Mouse (Mus musculus) neural tube, embryonic 11.5 days (tissue): ENCODE data around the gene Aoc2. TPM values are rescaled to one million over a fixed set of nuclear protein-coding genes. Genes with fewer than 3 reads are reported as not detected.

Experiments
- ATAC-seq: fragments of 200-750 bp; cut with Nextera tagmentation; 2 replicates; pipeline ENCODE4 v1.8.0; 2017; ENCODE audit warnings: moderate number of reproducible peaks, mild to moderate bottlenecking, moderate TSS enrichment, moderate library complexity; ENCODE audit not compliant: insufficient read depth, low FRiP score, low TSS enrichment
- DNase-seq: peaks from one replicate; pipeline ENCODE4 v3.0.0-alpha.2; 2015; ENCODE audit warnings: low spot score
- H3K27ac ChIP-seq: fragments of 300-500 bp; sonication (generic); 2 replicates; pipeline ENCODE4 v1.5.1; 2014; ENCODE audit warnings: low read depth, mild to moderate bottlenecking, low read length
- H3K27me3 ChIP-seq: fragments of 300-500 bp; sonication (generic); 2 replicates; pipeline ENCODE4 v1.6.1; 2014; ENCODE audit warnings: mild to moderate bottlenecking, low read length, mixed read lengths; ENCODE audit not compliant: control insufficient read depth, insufficient read depth
- H3K36me3 ChIP-seq: fragments of 300-500 bp; sonication (generic); 2 replicates; pipeline ENCODE4 v1.6.1; 2014; ENCODE audit warnings: mild to moderate bottlenecking, low read length, moderate library complexity, mixed read lengths; ENCODE audit not compliant: control insufficient read depth, insufficient read depth
- H3K4me1 ChIP-seq: fragments of 300-500 bp; sonication (generic); 2 replicates; pipeline ENCODE4 v1.6.1; 2014; ENCODE audit warnings: low read length, mixed read lengths; ENCODE audit not compliant: control insufficient read depth, insufficient read depth
- H3K4me2 ChIP-seq: fragments of 300-500 bp; sonication (generic); 2 replicates; pipeline ENCODE4 v1.6.1; 2014; ENCODE audit warnings: low read depth, mild to moderate bottlenecking, moderate library complexity
- H3K4me3 ChIP-seq: fragments of 300-500 bp; sonication (generic); 2 replicates; pipeline ENCODE4 v1.5.1; 2014; ENCODE audit warnings: low read depth, low read length
- H3K9ac ChIP-seq: fragments of 300-500 bp; sonication (generic); 2 replicates; pipeline ENCODE4 v1.6.1; 2014; ENCODE audit warnings: mild to moderate bottlenecking, low read length
- H3K9me3 ChIP-seq: fragments of 300-500 bp; sonication (generic); 2 replicates; pipeline ENCODE4 v1.6.1; 2016; ENCODE audit warnings: low read length; ENCODE audit not compliant: control insufficient read depth
- WGBS: fragments of 180-500 bp; shearing (Covaris S2); extraction: QIAGEN DNeasy Blood & Tissue Kit; methylation state at CpG from one replicate; pipeline ENCODE4 v1.1.7; 2014; 5-methylcytosine and 5-hydroxymethylcytosine counted together
- polyA plus RNA-seq: library from polyadenylated mRNA; unstranded; fragments of >200 nt; fragmentation: Nextera tagmentation; extraction: Ambion mirVana; gene quantifications from 2 replicates; pipeline ENCODE4 v1.2.1, GENCODE M21; 2014

Gene Aoc2
- polyA plus RNA-seq = 1.4 and 1.8 TPM in 2 replicates

DNA sequence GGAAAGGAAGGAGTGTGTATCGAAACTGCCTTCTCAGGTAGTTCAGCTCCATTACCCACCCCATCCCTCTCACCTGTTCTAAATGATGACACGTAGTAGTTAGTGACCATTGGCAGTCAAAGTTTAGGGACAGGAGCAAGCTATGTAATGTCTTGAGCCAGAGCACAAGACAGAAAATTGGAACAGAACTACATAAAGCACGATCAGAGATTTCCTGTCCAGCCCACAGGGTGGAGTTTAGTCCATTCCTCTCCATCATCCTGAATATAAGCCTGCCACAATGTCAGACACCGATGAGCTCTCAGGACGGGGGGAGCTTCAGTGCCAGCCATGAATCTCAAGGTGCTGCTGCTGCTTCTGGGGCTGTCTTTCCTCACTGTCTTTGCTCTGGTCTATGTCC is at the start of gene Aoc2:
TSS of gene Aoc2 (plus strand) at position 301 of the 400 bp plus-strand sequence.
- no peak within 1 kb of the TSS for H3K9ac ChIP-seq
- no peak within 1 kb of the TSS for H3K4me2 ChIP-seq
- peaks cover 13% of the 10 kb centered on the region for H3K36me3 ChIP-seq
- H3K4me1 ChIP-seq = no peaks in the 10 kb centered on the region
- 96% methylated on average over 5 of the region's 5 CpGs for WGBS
- no peak for DNase-seq
- no peak within 1 kb of the TSS for H3K4me3 ChIP-seq
- no peaks in the 10 kb centered on the region for H3K27me3 ChIP-seq
- ATAC-seq = no peak
- no peaks in the 10 kb centered on the region for H3K9me3 ChIP-seq
- H3K27ac ChIP-seq = no peak within 1 kb of the TSS

DNA sequence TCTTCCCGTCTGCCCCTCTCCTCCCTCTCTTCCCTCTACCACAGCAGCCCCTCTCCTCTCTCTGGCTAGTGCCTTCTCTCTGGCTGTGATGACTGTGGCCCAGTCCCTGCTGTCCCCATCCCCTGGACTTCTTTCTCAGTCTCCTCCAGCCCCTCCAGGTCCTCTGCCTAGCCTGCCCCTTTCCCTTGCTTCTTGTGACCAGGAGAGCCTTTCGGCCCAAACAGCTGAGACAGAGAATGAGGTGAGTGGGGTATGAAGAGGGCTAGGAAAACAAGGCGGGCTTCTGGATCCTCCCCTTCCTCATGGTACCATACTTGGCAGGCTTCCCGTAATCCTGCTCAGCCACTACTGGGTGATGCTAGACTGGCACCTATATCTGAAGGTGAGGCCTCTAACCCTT is 49.6 kb upstream of the Aoc2 start:
- ATAC-seq (no peak), DNase-seq (no peak)
- 75% methylated on average over 4 of the region's 4 CpGs for WGBS
- H3K27me3 ChIP-seq = no peaks in the 10 kb centered on the region
- no peak overlapping the region for H3K9ac ChIP-seq
- peaks cover 12% of the 10 kb centered on the region for H3K4me1 ChIP-seq
- no peak overlapping the region for H3K4me2 ChIP-seq
- no peak overlapping the region for H3K4me3 ChIP-seq
- H3K9me3 ChIP-seq = no peaks in the 10 kb centered on the region
- H3K27ac ChIP-seq = no peak overlapping the region
- H3K36me3 ChIP-seq = no peaks in the 10 kb centered on the region

DNA sequence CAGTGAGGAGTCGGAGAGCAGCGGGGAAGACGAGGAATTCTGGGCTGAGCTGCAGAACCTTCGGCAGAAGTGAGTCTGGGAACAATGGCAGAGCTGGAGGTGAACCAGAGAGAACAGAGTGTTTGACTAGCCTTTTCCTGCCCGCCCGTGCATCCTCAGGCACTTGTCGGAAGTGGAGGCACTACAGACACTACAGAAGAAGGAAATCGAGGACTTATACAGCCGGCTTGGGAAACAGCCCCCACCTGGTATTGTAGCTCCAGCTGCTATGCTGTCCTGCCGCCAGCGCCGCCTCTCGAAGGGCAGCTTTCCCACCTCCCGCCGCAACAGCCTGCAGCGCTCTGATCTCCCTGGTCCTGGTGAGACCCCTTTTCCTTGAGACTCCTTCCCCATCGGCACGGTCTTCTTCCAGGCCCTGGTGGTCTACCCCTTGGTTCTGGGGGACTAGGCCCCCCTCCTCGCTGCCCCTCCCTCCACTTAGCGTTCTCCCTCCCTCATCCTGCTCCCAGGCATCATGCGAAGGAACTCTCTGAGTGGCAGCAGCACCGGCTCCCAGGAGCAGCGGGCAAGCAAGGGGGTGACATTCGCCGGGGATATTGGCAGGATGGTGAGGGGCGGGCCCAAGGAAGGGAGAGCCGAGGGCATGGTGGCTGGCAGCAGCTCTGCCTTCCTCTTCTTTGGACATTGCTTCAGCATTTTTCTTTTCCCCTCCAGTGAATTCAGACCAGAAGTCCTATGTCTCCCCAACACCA is 48.4 kb upstream of the Aoc2 start:
- 25% methylated on average over 27 of the region's 27 CpGs for WGBS
- Histone ChIP-seq H3K4me3 (no peak overlapping the region), H3K4me2 (peak overlapping the region; percentile 24; the same call in 1 of the 2 replicates), H3K27me3 (no peaks in the 10 kb centered on the region), H3K36me3 (no peaks in the 10 kb centered on the region), H3K9ac (0 out of 2 replicates have a peak overlapping the region, but pooled peaks have one; percentile 14), H3K4me1 (peaks cover 12% of the 10 kb centered on the region), H3K9me3 (no peaks in the 10 kb centered on the region), H3K27ac (no peak overlapping the region)
- DNase-seq = no peak
- ATAC-seq = no peak

DNA sequence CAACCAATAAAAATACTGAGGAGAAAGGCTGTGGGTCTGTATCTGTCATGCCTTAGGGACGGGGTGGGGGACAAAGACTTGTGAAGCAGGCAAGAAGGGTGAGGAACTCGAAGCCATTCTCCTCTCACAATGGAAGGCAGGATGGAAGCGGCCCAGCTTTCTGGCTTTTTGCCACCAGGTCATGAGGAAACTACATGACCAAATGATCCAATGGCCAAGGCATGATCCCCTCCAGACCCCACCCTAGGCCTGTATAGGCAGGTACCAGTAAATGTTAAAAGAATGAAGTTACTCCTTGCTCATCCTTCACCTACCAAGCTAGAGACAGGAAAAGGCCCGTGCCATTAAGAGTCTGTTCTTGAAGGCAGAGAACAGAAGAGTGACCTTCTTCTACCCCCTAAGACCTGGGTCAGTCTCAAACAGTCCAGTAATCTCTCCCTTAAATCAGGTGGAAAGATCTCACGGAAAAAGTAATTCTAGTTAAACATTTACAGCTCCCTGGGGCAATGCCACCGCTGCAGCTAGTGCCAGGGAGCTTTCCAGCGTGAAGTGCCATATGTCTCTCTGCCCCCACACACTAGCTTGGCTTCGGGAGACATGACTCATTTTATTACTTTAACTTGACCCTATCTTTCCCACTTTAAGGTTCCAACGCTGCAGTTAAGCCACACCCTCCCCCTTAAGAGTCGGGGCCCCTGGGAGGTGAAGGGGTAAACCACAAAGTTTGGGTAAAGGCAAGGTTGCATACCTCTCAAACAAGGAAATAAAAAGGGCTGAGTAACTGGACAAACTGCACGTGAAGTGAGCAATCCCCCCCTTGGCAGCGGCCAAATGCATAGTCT is 47.3 kb upstream of the Aoc2 start:
- DNase-seq (no peak), ATAC-seq (no peak)
- H3K4me3 ChIP-seq = peak overlapping the region; percentile 77
- no peaks in the 10 kb centered on the region for H3K27me3 ChIP-seq
- peak overlapping the region; percentile 92 for H3K4me2 ChIP-seq
- no peaks in the 10 kb centered on the region for H3K9me3 ChIP-seq
- no peaks in the 10 kb centered on the region for H3K36me3 ChIP-seq
- H3K27ac ChIP-seq = no peak overlapping the region
- peak overlapping the region; percentile 77 for H3K9ac ChIP-seq
- WGBS = 72% methylated on average over 12 of the region's 12 CpGs
- H3K4me1 ChIP-seq = peaks cover 12% of the 10 kb centered on the region

DNA sequence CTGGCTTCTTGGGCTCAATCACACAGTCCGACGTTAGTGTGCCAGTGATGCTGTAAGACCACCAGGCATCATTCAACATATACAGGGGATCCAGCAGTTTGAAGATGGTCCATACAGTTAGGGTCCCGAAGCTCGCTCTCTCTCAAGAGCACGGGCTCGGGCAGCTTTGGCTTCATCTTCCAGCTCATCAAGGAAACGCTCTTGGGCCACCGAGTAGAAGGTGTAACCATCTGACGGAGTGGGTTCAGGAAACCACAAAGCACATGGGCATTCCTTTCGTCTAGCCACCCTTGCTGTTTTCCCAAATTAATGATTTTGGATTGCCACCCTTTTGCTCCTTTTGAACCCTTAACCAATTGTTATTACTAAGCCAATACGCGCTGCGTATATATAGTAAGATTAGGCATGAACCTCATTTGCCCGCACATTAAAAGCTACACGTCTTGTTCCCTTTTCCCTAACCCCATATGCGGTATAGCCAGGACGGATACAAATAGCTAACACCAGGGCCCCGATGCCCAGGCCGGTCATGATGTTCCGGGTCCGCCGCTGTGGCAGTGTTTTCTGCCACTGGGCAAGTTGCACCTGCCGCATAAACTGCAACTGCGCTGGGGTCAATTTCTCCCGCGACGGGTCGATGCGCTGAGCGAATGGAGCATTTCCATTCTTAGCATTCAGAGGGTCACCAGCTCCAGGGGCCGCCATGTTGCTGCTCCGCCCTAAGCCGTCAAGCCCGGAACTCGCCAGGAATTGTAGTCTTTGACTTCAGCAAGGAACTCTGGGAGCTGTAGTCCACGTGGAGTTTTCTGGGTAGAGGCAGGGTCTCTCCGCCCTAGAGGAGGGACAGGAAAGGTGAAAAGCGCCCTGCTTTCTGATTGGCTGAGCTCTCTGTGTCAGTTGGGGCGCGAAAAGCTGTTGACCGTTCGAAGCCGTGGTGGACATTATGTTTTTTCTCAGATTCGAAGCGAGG is 46.4 kb upstream of the Aoc2 start, which contains the start of the genes Cntd1 and Coa3:
TSS of gene Cntd1 (plus strand) at position 790 of the 970 bp plus-strand sequence.
TSS of gene Coa3 (minus strand) at position 892 of the 970 bp plus-strand sequence.
- Histone ChIP-seq H3K4me2 (peak within 1 kb of the TSS; percentile 92), H3K9me3 (no peaks in the 10 kb centered on the region), H3K27ac (no peak within 1 kb of the TSS; the same call in 1 of the 2 replicates), H3K4me3 (peak within 1 kb of the TSS; percentile 77), H3K9ac (peak within 1 kb of the TSS; percentile 77), H3K36me3 (no peaks in the 10 kb centered on the region), H3K27me3 (no peaks in the 10 kb centered on the region), H3K4me1 (peaks cover 12% of the 10 kb centered on the region)
- WGBS = 12% methylated on average over 45 of the region's 45 CpGs
- DNase-seq (peak; percentile 85), ATAC-seq (peak; percentile 95)

DNA sequence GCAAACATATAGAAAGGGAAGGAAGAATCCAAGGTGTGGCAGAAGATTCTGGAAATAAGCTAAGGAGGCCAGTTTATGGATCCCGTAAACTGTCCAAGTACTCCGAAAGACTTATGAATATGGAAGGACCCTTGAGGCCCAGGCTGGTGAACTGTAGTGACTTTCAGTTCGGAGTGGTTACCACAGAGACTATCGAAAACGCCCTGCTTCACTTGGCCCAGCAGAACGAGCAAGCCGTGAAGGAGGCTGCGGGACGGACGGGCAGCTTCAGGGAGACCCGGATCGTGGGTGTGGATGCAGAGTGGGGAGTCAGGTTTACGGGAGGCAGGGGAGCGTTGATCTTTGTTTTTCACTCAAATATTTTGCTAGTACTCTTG is 45.7 kb upstream of the Aoc2 start:
- Histone ChIP-seq H3K9me3 (no peaks in the 10 kb centered on the region), H3K27ac (no peak overlapping the region), H3K4me1 (peaks cover 12% of the 10 kb centered on the region), H3K9ac (no peak overlapping the region), H3K4me2 (peak overlapping the region; percentile 92), H3K27me3 (no peaks in the 10 kb centered on the region), H3K36me3 (no peaks in the 10 kb centered on the region), H3K4me3 (peak overlapping the region; percentile 77)
- ATAC-seq (peak; percentile 27; the same call in 1 of the 2 replicates), DNase-seq (no peak)
- 64% methylated on average over 14 of the region's 14 CpGs for WGBS

DNA sequence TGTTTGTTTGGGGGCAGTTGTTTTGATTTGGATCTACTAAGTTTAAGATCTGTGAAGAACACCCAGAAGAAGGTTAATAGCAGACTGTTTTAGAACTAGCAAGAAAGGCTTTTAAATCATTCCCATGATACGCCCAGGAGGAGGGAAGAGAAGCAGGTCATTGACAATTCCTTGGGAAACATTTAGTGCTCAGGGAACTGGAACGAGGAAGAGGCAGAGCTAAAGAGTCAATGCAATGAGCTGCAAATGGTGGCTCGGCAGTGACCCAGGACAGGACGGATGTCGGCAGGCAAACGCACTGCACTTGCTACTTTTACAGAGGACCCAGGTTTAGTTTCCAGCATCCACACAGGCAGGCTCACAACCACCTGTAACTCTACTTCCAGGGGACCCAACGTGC is 44.0 kb upstream of the Aoc2 start:
- WGBS = 40% methylated on average over 7 of the region's 7 CpGs
- no peak for DNase-seq

DNA sequence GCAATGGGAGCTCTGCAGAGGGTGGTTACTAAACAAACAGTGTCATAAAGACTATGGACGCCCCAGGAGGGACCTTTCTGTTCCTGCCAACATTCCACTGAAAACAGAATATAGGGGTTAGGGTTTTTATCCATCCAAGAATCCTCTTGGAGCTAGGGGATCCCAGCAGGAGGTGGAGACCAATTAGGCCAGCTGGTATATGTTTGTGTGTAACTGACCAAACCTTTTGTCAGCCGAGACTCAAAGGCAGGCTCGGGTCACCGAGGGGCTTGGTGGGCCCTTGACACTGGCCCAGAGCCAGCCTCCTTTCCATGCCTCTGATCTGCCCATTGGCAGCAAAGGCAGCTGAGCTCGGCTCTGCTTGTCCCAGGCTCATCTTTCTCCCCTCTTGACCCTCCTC is 42.0 kb upstream of the Aoc2 start:
- no peak for ATAC-seq
- Histone ChIP-seq H3K27ac (no peak overlapping the region), H3K27me3 (no peaks in the 10 kb centered on the region), H3K9ac (no peak overlapping the region), H3K36me3 (no peaks in the 10 kb centered on the region; the same call in 1 of the 2 replicates), H3K4me2 (no peak overlapping the region), H3K4me1 (peaks cover 4% of the 10 kb centered on the region), H3K9me3 (no peaks in the 10 kb centered on the region), H3K4me3 (no peak overlapping the region)
- no peak for DNase-seq
- WGBS = 27% methylated on average over 5 of the region's 5 CpGs

More for the DNA sequence above, 44.0 kb upstream of the Aoc2 start:
- Histone ChIP-seq H3K4me1 (peaks cover 12% of the 10 kb centered on the region), H3K4me2 (no peak overlapping the region), H3K9ac (no peak overlapping the region), H3K27ac (no peak overlapping the region), H3K4me3 (no peak overlapping the region), H3K27me3 (no peaks in the 10 kb centered on the region), H3K36me3 (no peaks in the 10 kb centered on the region; the same call in 1 of the 2 replicates), H3K9me3 (no peaks in the 10 kb centered on the region)
- ATAC-seq = no peak
